Mouse (Mus musculus): ENCODE measurements at regions not wholly inside any gene's neighbourhood (a gene's known extent, or its start where the extent isn't known, plus 50 kb on each side); places are given as distances from the start of the nearest gene placed in this dataset.

GRCm38 (mm10) chr7:69877031-69877430 is 489.5 kb downstream of the Nr2f2 start:
- no peak for ATAC-seq
- Histone ChIP-seq H3K9me3 (ENCODE audit: control insufficient read depth, low read length) (no peaks in the 10 kb centered on the region), H3K4me1 (replicated peaks; ENCODE audit: control insufficient read depth, insufficient read depth, low read length) (no peaks in the 10 kb centered on the region), H3K36me3 (ENCODE audit: control insufficient read depth, insufficient read depth) (no peaks in the 10 kb centered on the region), H3K4me3 (replicated peaks; ENCODE audit: low read length) (no peak overlapping the region), H3K27me3 (replicated peaks; ENCODE audit: control insufficient read depth, insufficient read depth, low read length) (no peaks in the 10 kb centered on the region), H3K4me2 (ENCODE audit: low read length) (no peak overlapping the region), H3K9ac (replicated peaks; ENCODE audit: low read depth, low read length) (no peak overlapping the region), H3K27ac (ENCODE audit: low read length) (no peak overlapping the region)

- H3K27ac ChIP-seq (ENCODE audit: low read length), result no peak overlapping the region
- 91% methylated on average over 3 of the region's 3 CpGs for WGBS
- H3K36me3 ChIP-seq (ENCODE audit: control insufficient read depth, insufficient read depth), result no peaks in the 10 kb centered on the region
- H3K27me3 ChIP-seq (replicated peaks; ENCODE audit: control insufficient read depth, insufficient read depth, low read length), result no peaks in the 10 kb centered on the region
- no peak for ATAC-seq
- no peaks in the 10 kb centered on the region for H3K4me1 ChIP-seq (replicated peaks; ENCODE audit: control insufficient read depth, insufficient read depth, low read length)
- H3K4me2 ChIP-seq (ENCODE audit: low read length), result no peak overlapping the region
- H3K4me3 ChIP-seq (replicated peaks; ENCODE audit: low read length), result no peak overlapping the region
- no peaks in the 10 kb centered on the region for H3K9me3 ChIP-seq (ENCODE audit: control insufficient read depth, low read length)
- H3K9ac ChIP-seq (replicated peaks; ENCODE audit: low read depth, low read length), result no peak overlapping the region
Observed at GRCm38 (mm10) chr7:69865801-69866200, 500.7 kb downstream of the Nr2f2 start.

- no peak overlapping the region for H3K4me3 ChIP-seq (replicated peaks; ENCODE audit: low read length)
- H3K27me3 ChIP-seq (replicated peaks; ENCODE audit: control insufficient read depth, insufficient read depth, low read length), result no peaks in the 10 kb centered on the region
- 59% methylated on average over 19 of the region's 19 CpGs for WGBS
- no peak overlapping the region for H3K4me2 ChIP-seq (ENCODE audit: low read length)
- H3K36me3 ChIP-seq (ENCODE audit: control insufficient read depth, insufficient read depth), result no peaks in the 10 kb centered on the region
- no peak overlapping the region for H3K9ac ChIP-seq (replicated peaks; ENCODE audit: low read depth, low read length)
- no peak overlapping the region for H3K27ac ChIP-seq (ENCODE audit: low read length)
- no peaks in the 10 kb centered on the region for H3K9me3 ChIP-seq (ENCODE audit: control insufficient read depth, low read length)
- no peaks in the 10 kb centered on the region for H3K4me1 ChIP-seq (replicated peaks; ENCODE audit: control insufficient read depth, insufficient read depth, low read length)
- ATAC-seq, result no peak
Observed at GRCm38 (mm10) chr7:69844631-69845324, 521.8 kb downstream of the Nr2f2 start.

GRCm38 (mm10) chr7:69837379-69837778 is 529.2 kb downstream of the Nr2f2 start:
- Histone ChIP-seq H3K9ac (replicated peaks; ENCODE audit: low read depth, low read length) (no peak overlapping the region), H3K4me1 (replicated peaks; ENCODE audit: control insufficient read depth, insufficient read depth, low read length) (no peaks in the 10 kb centered on the region), H3K27ac (ENCODE audit: low read length) (no peak overlapping the region), H3K36me3 (ENCODE audit: control insufficient read depth, insufficient read depth) (no peaks in the 10 kb centered on the region), H3K27me3 (replicated peaks; ENCODE audit: control insufficient read depth, insufficient read depth, low read length) (no peaks in the 10 kb centered on the region), H3K9me3 (ENCODE audit: control insufficient read depth, low read length) (no peaks in the 10 kb centered on the region), H3K4me2 (ENCODE audit: low read length) (no peak overlapping the region), H3K4me3 (replicated peaks; ENCODE audit: low read length) (no peak overlapping the region)
- ATAC-seq, result no peak
- WGBS, result 65% methylated on average over 5 of the region's 5 CpGs

- H3K27me3 ChIP-seq (replicated peaks; ENCODE audit: control insufficient read depth, insufficient read depth, low read length), result no peaks in the 10 kb centered on the region
- 9% methylated on average over 8 of the region's 8 CpGs for WGBS
- no peak for ATAC-seq
Observed at GRCm38 (mm10) chr7:69827251-69827650, 539.3 kb downstream of the Nr2f2 start.

GRCm38 (mm10) chr7:69820570-69820969 is 546.0 kb downstream of the Nr2f2 start:
- Histone ChIP-seq H3K9me3 (ENCODE audit: control insufficient read depth, low read length) (no peaks in the 10 kb centered on the region), H3K4me1 (replicated peaks; ENCODE audit: control insufficient read depth, insufficient read depth, low read length) (no peaks in the 10 kb centered on the region), H3K27ac (ENCODE audit: low read length) (no peak overlapping the region), H3K27me3 (replicated peaks; ENCODE audit: control insufficient read depth, insufficient read depth, low read length) (no peaks in the 10 kb centered on the region), H3K9ac (replicated peaks; ENCODE audit: low read depth, low read length) (no peak overlapping the region), H3K36me3 (ENCODE audit: control insufficient read depth, insufficient read depth) (no peaks in the 10 kb centered on the region), H3K4me3 (replicated peaks; ENCODE audit: low read length) (no peak overlapping the region), H3K4me2 (ENCODE audit: low read length) (no peak overlapping the region)
- 78% methylated on average over 2 of the region's 2 CpGs for WGBS
- ATAC-seq, result no peak

More at GRCm38 (mm10) chr7:69827251-69827650, 539.3 kb downstream of the Nr2f2 start:
- H3K9ac ChIP-seq (replicated peaks; ENCODE audit: low read depth, low read length), result no peak overlapping the region
- no peak overlapping the region for H3K4me3 ChIP-seq (replicated peaks; ENCODE audit: low read length)
- H3K27ac ChIP-seq (ENCODE audit: low read length), result no peak overlapping the region
- no peaks in the 10 kb centered on the region for H3K9me3 ChIP-seq (ENCODE audit: control insufficient read depth, low read length)
- H3K36me3 ChIP-seq (ENCODE audit: control insufficient read depth, insufficient read depth), result no peaks in the 10 kb centered on the region
- no peak overlapping the region for H3K4me2 ChIP-seq (ENCODE audit: low read length)
- no peaks in the 10 kb centered on the region for H3K4me1 ChIP-seq (replicated peaks; ENCODE audit: control insufficient read depth, insufficient read depth, low read length)

- Histone ChIP-seq H3K4me2 (ENCODE audit: low read length) (no peak overlapping the region), H3K9ac (replicated peaks; ENCODE audit: low read depth, low read length) (no peak overlapping the region), H3K4me1 (replicated peaks; ENCODE audit: control insufficient read depth, insufficient read depth, low read length) (no peaks in the 10 kb centered on the region; the same call in 1 of the 2 replicates), H3K27ac (ENCODE audit: low read length) (no peak overlapping the region), H3K27me3 (replicated peaks; ENCODE audit: control insufficient read depth, insufficient read depth, low read length) (peaks cover 11% of the 10 kb centered on the region), H3K9me3 (ENCODE audit: control insufficient read depth, low read length) (no peaks in the 10 kb centered on the region), H3K36me3 (ENCODE audit: control insufficient read depth, insufficient read depth) (no peaks in the 10 kb centered on the region), H3K4me3 (replicated peaks; ENCODE audit: low read length) (no peak overlapping the region)
- whole genome bisulfite sequencing, result 64% methylated on average over 3 of the region's 3 CpGs
- ATAC-seq, result no peak
Observed at GRCm38 (mm10) chr7:69812301-69812700, 554.2 kb downstream of the Nr2f2 start.

GRCm38 (mm10) chr7:69810873-69811272 is 555.7 kb downstream of the Nr2f2 start:
- peaks cover 11% of the 10 kb centered on the region for H3K27me3 ChIP-seq (replicated peaks; ENCODE audit: control insufficient read depth, insufficient read depth, low read length)
- no peaks in the 10 kb centered on the region for H3K36me3 ChIP-seq (ENCODE audit: control insufficient read depth, insufficient read depth)
- no peaks in the 10 kb centered on the region; the same call in 1 of the 2 replicates for H3K4me1 ChIP-seq (replicated peaks; ENCODE audit: control insufficient read depth, insufficient read depth, low read length)
- 8% methylated on average over 5 of the region's 5 CpGs for WGBS
- H3K27ac ChIP-seq (ENCODE audit: low read length), result no peak overlapping the region
- no peak overlapping the region for H3K4me3 ChIP-seq (replicated peaks; ENCODE audit: low read length)
- no peak overlapping the region for H3K4me2 ChIP-seq (ENCODE audit: low read length)
- no peaks in the 10 kb centered on the region for H3K9me3 ChIP-seq (ENCODE audit: control insufficient read depth, low read length)
- ATAC-seq, result peak; percentile 79
- H3K9ac ChIP-seq (replicated peaks; ENCODE audit: low read depth, low read length), result no peak overlapping the region

- Histone ChIP-seq H3K27me3 (replicated peaks; ENCODE audit: control insufficient read depth, insufficient read depth, low read length) (peaks cover 4% of the 10 kb centered on the region; the same call in 1 of the 2 replicates), H3K36me3 (ENCODE audit: control insufficient read depth, insufficient read depth) (no peaks in the 10 kb centered on the region), H3K4me1 (replicated peaks; ENCODE audit: control insufficient read depth, insufficient read depth, low read length) (no peaks in the 10 kb centered on the region), H3K9ac (replicated peaks; ENCODE audit: low read depth, low read length) (no peak overlapping the region), H3K9me3 (ENCODE audit: control insufficient read depth, low read length) (no peaks in the 10 kb centered on the region), H3K4me2 (ENCODE audit: low read length) (no peak overlapping the region), H3K4me3 (replicated peaks; ENCODE audit: low read length) (no peak overlapping the region), H3K27ac (ENCODE audit: low read length) (no peak overlapping the region)
- no peak for ATAC-seq
- 67% methylated on average over 8 of the region's 8 CpGs for WGBS
Observed at GRCm38 (mm10) chr7:69807220-69807619, 559.3 kb downstream of the Nr2f2 start.

- Histone ChIP-seq H3K9me3 (ENCODE audit: control insufficient read depth, low read length) (no peaks in the 10 kb centered on the region), H3K4me1 (replicated peaks; ENCODE audit: control insufficient read depth, insufficient read depth, low read length) (no peaks in the 10 kb centered on the region), H3K4me3 (replicated peaks; ENCODE audit: low read length) (no peak overlapping the region), H3K36me3 (ENCODE audit: control insufficient read depth, insufficient read depth) (no peaks in the 10 kb centered on the region), H3K27ac (ENCODE audit: low read length) (no peak overlapping the region), H3K4me2 (ENCODE audit: low read length) (no peak overlapping the region), H3K9ac (replicated peaks; ENCODE audit: low read depth, low read length) (no peak overlapping the region), H3K27me3 (replicated peaks; ENCODE audit: control insufficient read depth, insufficient read depth, low read length) (no peaks in the 10 kb centered on the region)
- WGBS, result 64% methylated on average over 5 of the region's 5 CpGs
- ATAC-seq, result no peak
Observed at GRCm38 (mm10) chr7:69770980-69771348, 595.6 kb downstream of the Nr2f2 start.
